Mouse (Mus musculus) E14TG2a.4 (cell line): ENCODE results near the gene Cnot1.

Experiments used
- H3K27me3 ChIP-seq: 2 replicates; pipeline ENCODE4 v1.6.1; 2014; ENCODE audit warnings: low read length, control low read depth; ENCODE audit not compliant: insufficient read depth
- H3K36me3 ChIP-seq: 2 replicates; pipeline ENCODE4 v1.6.1; 2014; ENCODE audit warnings: low read length, control low read depth; ENCODE audit not compliant: insufficient read depth
- H3K4me1 ChIP-seq: replicated peaks from 2 replicates; pipeline ENCODE4 v1.6.1; 2014; ENCODE audit warnings: low read depth, low read length, control low read depth
- H3K4me3 ChIP-seq: replicated peaks from 2 replicates; pipeline ENCODE4 v1.5.1; 2014; ENCODE audit warnings: mild to moderate bottlenecking, low read length
- H3K9me3 ChIP-seq: 2 replicates; pipeline ENCODE4 v1.6.1; 2014; ENCODE audit warnings: low read length, control low read depth
- CTCF ChIP-seq: conservative IDR thresholded peaks from 2 replicates; pipeline ENCODE4 v1.5.1; 2014; ENCODE audit warnings: low read length
- NANOG ChIP-seq: IDR thresholded peaks from 2 replicates; pipeline ENCODE4 v1.6.1; 2014; ENCODE audit warnings: borderline replicate concordance, low read length, mixed read lengths
- POU5F1 ChIP-seq: IDR thresholded peaks from 2 replicates; pipeline ENCODE4 v1.6.1; 2014; ENCODE audit warnings: low read length, borderline replicate concordance

Gene Cnot1

GRCm38 (mm10) chr8:95712395-95712794, 94.9 kb downstream of the Cnot1 start:
- TF ChIP-seq CTCF (no peak), NANOG (no peak), POU5F1 (no peak)
- Histone ChIP-seq H3K4me3 (no peak overlapping the region), H3K36me3 (peaks cover 23% of the 10 kb centered on the region), H3K27me3 (no peaks in the 10 kb centered on the region), H3K4me1 (peaks cover 84% of the 10 kb centered on the region), H3K9me3 (no peaks in the 10 kb centered on the region)

GRCm38 (mm10) chr8:95711029-95711428, 96.2 kb downstream of the Cnot1 start:
- TF ChIP-seq CTCF (no peak), POU5F1 (no peak), NANOG (no peak)
- Histone ChIP-seq H3K4me1 (peaks cover 86% of the 10 kb centered on the region), H3K27me3 (no peaks in the 10 kb centered on the region), H3K9me3 (no peaks in the 10 kb centered on the region), H3K36me3 (peaks cover 17% of the 10 kb centered on the region; the same call in 1 of the 2 replicates), H3K4me3 (no peak overlapping the region)

GRCm38 (mm10) chr8:95709579-95709978, 97.7 kb downstream of the Cnot1 start:
- no peak for TF ChIP-seq CTCF
- no peaks in the 10 kb centered on the region for H3K9me3 ChIP-seq
- peak overlapping the region; percentile 54; the same call in 1 of the 2 replicates for H3K4me3 ChIP-seq
- H3K36me3 ChIP-seq, result peaks cover 17% of the 10 kb centered on the region; the same call in 1 of the 2 replicates
- H3K4me1 ChIP-seq, result peaks cover 87% of the 10 kb centered on the region
- H3K27me3 ChIP-seq, result no peaks in the 10 kb centered on the region

- Histone ChIP-seq H3K27me3 (peaks cover 6% of the 10 kb centered on the region), H3K4me1 (peaks cover 74% of the 10 kb centered on the region), H3K9me3 (no peaks in the 10 kb centered on the region), H3K4me3 (no peak overlapping the region), H3K36me3 (peaks cover 5% of the 10 kb centered on the region; the same call in 1 of the 2 replicates)
- no peak for TF ChIP-seq CTCF
- no peak for TF ChIP-seq POU5F1
- no peak for TF ChIP-seq NANOG
Measured at GRCm38 (mm10) chr8:95704538-95704937, 102.7 kb downstream of the Cnot1 start.

GRCm38 (mm10) chr8:95703461-95704260, 103.6 kb downstream of the Cnot1 start:
- Histone ChIP-seq H3K4me1 (peaks cover 73% of the 10 kb centered on the region), H3K4me3 (peak overlapping the region; percentile 85), H3K9me3 (no peaks in the 10 kb centered on the region), H3K36me3 (0 out of 2 replicates have a peak, but pooled peaks cover 5% of the 10 kb centered on the region), H3K27me3 (peaks cover 14% of the 10 kb centered on the region)
- TF ChIP-seq POU5F1 (no peak), NANOG (no peak), CTCF (no peak)

- peaks cover 17% of the 10 kb centered on the region for H3K27me3 ChIP-seq
- H3K4me3 ChIP-seq, result peak overlapping the region; percentile 85
- TF ChIP-seq CTCF, result no peak
- no peak for TF ChIP-seq NANOG
- TF ChIP-seq POU5F1, result no peak
- no peaks in the 10 kb centered on the region for H3K9me3 ChIP-seq
- 0 out of 2 replicates have a peak, but pooled peaks cover 5% of the 10 kb centered on the region for H3K36me3 ChIP-seq
- peaks cover 77% of the 10 kb centered on the region for H3K4me1 ChIP-seq
Measured at GRCm38 (mm10) chr8:95702480-95703446, 104.5 kb downstream of the Cnot1 start.

GRCm38 (mm10) chr8:95701809-95702208, 105.5 kb downstream of the Cnot1 start:
- no peak for TF ChIP-seq NANOG
- TF ChIP-seq CTCF, result no peak
- TF ChIP-seq POU5F1, result no peak
- Histone ChIP-seq H3K9me3 (no peaks in the 10 kb centered on the region), H3K4me3 (no peak overlapping the region; the same call in 1 of the 2 replicates), H3K4me1 (peaks cover 76% of the 10 kb centered on the region), H3K36me3 (0 out of 2 replicates have a peak, but pooled peaks cover 5% of the 10 kb centered on the region), H3K27me3 (peaks cover 18% of the 10 kb centered on the region)

GRCm38 (mm10) chr8:95700282-95700681, 107.0 kb downstream of the Cnot1 start:
- peaks cover 22% of the 10 kb centered on the region for H3K27me3 ChIP-seq
- no peak for TF ChIP-seq POU5F1
- TF ChIP-seq CTCF, result no peak
- no peak for TF ChIP-seq NANOG
- peaks cover 82% of the 10 kb centered on the region for H3K4me1 ChIP-seq
- H3K36me3 ChIP-seq, result no peaks in the 10 kb centered on the region
- H3K9me3 ChIP-seq, result no peaks in the 10 kb centered on the region
- H3K4me3 ChIP-seq, result no peak overlapping the region
